In the genomic region with DNA sequence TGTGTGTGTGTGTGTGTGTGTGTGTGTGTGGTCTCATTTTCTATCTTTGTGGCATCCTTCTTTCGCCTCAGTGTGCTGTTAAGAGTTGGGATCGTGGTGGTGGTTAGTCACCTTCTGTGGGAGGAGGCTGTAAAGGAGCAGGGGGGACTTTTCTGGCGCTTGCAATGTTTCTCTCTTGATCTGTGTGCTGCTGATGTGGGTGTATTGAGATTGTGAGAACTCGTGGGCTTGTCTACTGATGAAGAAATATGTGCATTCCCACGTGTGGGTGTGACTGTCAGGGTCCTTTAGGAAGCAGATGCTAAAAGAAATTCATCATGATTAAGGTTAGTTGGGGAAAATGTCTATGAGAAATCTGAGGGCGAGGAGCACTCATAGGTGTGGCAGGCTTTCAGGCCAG, we compare ENCODE assay signal across 15 mouse cellular contexts.
DNase-seq lines count a peak whose midpoint lies in the region.
"Had no signal": no experiment of that assay in that cellular context is flagged by ENCODE, and none has a peak within 500 bp of the region (broad histone marks: within the 10 kb centered on the region; RNA-seq: fewer than 3 reads in every experiment).

No protein-coding gene starts in this region.

- peak; percentile 19 to 57 for DNase-seq in layer of hippocampus, adult 18-20 months (ENCODE audit: low spot score in 2 of 2)
- DNase-seq in layer of hippocampus, adult 9-10 months (ENCODE audit: low spot score): no peak
- peak; percentile 88 for DNase-seq in brain, adult 2 months (ENCODE audit: low read depth, low spot score)
- peak; percentile 45 to 62 for DNase-seq in left cerebral cortex, adult 18-20 months (ENCODE audit: low spot score in 2 of 2)
- DNase-seq in right cerebral cortex, postnatal 25 days: peak; percentile 40
- DNase-seq in urinary bladder, postnatal 14 days (ENCODE audit: low spot score): no peak
- no peak for DNase-seq in ovary, postnatal 36 days (ENCODE audit: low spot score)
- DNase-seq: adrenal gland, postnatal 10 days; cerebellum, postnatal 25 days; gastrocnemius, postnatal 25 days; heart, adult 2 months; heart, postnatal 4 days; liver; midbrain, embryonic 14.5 days; thymus, postnatal 14 days had no signal

Comparison
In these comparisons a context has a peak if more than half of its experiments do, and no peak if none do; other contexts are left out.
1. DNase-seq: peak in layer of hippocampus, adult 18-20 months (2 of 2), brain, adult 2 months (single experiment), left cerebral cortex, adult 18-20 months (2 of 2) and right cerebral cortex, postnatal 25 days (single experiment); none in layer of hippocampus, adult 9-10 months (single experiment), urinary bladder, postnatal 14 days (single experiment) and ovary, postnatal 36 days (single experiment).